Mouse (Mus musculus) heart, postnatal 0 days (tissue): Measurements from ENCODE around the gene Haspin.

Source experiments
- CTCF ChIP-seq: IDR thresholded peaks from 2 replicates; pipeline ENCODE4 v1.5.1; 2016; ENCODE audit warnings: antibody characterized with exemption, control low read depth, low read depth
- EP300 ChIP-seq: IDR thresholded peaks from 2 replicates; pipeline ENCODE4 v1.6.1; 2016; ENCODE audit warnings: antibody characterized with exemption, low read depth

DNA sequence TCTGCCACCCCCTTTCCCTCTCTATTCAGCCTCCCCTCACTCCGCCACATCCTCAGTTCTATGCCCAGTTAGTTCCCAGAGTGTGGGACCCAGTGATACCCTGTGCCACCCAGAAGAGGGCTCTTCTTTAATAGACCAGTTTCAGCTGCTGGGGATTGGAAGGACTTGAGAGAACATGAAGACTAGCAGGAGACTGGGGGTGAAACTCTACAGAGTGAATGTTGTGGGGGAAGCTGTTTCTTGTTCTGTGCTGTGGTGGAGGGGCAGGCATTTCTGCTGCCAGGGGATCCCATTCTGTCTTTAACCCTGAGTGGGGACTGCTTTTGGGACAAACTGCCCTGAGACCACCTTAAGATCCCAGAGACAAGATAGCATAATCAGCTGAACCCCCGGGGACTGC is 47.3 kb downstream of the Haspin start:
- TF ChIP-seq EP300 (no peak), CTCF (no peak)
